Mouse (Mus musculus): ENCODE data around the gene Plekha7. TPM values are rescaled to one million over a fixed set of nuclear protein-coding genes. Genes with fewer than 3 reads are reported as not detected.

Gene Plekha7
- polyA plus RNA-seq, 1 experiment from 2014 or later: 4.2 TPM

DNA sequence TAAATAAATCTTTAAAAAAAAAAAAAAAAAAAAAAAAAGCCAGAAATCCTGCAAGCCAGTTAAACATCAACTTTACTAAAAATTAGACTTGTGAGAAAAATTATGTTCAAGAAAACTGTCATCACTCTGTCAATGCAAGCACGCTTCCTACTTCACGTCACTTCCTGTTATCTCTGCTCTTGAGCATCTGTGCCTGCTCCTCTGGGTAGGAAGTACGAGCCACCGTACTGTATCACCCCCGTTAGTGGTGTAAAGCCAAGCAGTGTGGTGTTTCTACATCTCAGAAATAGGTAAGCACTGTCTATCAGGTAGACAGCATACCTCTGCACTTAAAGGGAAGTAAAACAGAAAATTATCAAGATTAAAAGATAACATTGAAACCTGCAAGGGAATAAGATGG is 19.7 kb upstream of the Plekha7 start:
- Histone ChIP-seq H3K27me3 (ENCODE audit: control insufficient read depth, insufficient read depth, low read depth, low read length) (no peaks in the 10 kb centered on the region), H3K36me3 (ENCODE audit: control insufficient read depth, insufficient read depth) (peaks cover 26% of the 10 kb centered on the region), H3K4me1 (ENCODE audit: control insufficient read depth, low read depth, low read length) (peaks cover 6% of the 10 kb centered on the region), H3K27ac (ENCODE audit: low read length) (no peak overlapping the region), H3K4me2 (ENCODE audit: low read depth, low read length) (no peak overlapping the region), H3K9me3 (replicated peaks; ENCODE audit: control insufficient read depth, low read length) (no peaks in the 10 kb centered on the region), H3K9ac (ENCODE audit: low read depth, low read length) (no peak overlapping the region), H3K4me3 (ENCODE audit: low read depth, low read length) (no peak overlapping the region)
- no peak for ATAC-seq (ENCODE audit: low read depth)
- WGBS (ENCODE audit: insufficient replicate concordance): 40% methylated on average over 5 of the region's 5 CpGs

DNA sequence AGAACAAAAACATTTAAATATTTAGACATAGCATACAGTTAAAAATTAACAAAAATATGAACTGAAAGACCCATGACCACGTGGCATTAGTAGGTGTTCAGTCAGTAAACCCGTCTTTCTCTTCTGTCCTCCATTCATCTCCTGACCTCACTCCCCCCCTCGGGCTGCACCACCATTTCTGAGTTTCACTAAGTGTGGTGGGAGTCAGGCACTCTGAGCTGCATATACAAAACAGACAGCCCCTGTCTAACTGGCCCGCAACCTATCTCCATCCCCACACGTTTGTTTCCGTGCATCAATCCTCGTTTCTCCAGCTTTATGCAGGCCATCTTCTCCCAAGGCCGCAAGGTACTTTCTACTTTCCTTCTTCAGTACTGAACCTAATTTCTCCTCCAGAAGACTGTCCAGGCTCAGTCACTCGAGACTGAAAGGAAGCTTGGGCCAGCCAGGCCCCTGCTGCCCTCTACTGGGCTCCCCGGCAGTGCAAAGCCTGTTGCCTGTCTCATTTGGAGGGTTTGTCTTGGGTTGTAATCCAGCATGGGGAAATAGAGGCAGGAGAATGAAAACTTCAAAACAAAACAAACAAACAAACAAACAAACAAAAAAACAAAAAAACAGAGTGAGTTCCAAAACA is 15.3 kb upstream of the Plekha7 start:
- H3K36me3 ChIP-seq (ENCODE audit: control insufficient read depth, insufficient read depth): no peaks in the 10 kb centered on the region
- H3K9ac ChIP-seq (ENCODE audit: low read depth, low read length): no peak overlapping the region; the same call in 1 of the 2 replicates
- no peak overlapping the region for H3K4me3 ChIP-seq (ENCODE audit: low read depth, low read length)
- 26% methylated on average over 10 of the region's 10 CpGs for WGBS (ENCODE audit: insufficient replicate concordance)
- no peak overlapping the region for H3K27ac ChIP-seq (ENCODE audit: low read length)
- no peaks in the 10 kb centered on the region for H3K27me3 ChIP-seq (ENCODE audit: control insufficient read depth, insufficient read depth, low read depth, low read length)
- no peaks in the 10 kb centered on the region for H3K9me3 ChIP-seq (replicated peaks; ENCODE audit: control insufficient read depth, low read length)
- no peak; the same call in 1 of the 2 replicates for ATAC-seq (ENCODE audit: low read depth)
- H3K4me2 ChIP-seq (ENCODE audit: low read depth, low read length): peak overlapping the region; percentile 26
- H3K4me1 ChIP-seq (ENCODE audit: control insufficient read depth, low read depth, low read length): no peaks in the 10 kb centered on the region

DNA sequence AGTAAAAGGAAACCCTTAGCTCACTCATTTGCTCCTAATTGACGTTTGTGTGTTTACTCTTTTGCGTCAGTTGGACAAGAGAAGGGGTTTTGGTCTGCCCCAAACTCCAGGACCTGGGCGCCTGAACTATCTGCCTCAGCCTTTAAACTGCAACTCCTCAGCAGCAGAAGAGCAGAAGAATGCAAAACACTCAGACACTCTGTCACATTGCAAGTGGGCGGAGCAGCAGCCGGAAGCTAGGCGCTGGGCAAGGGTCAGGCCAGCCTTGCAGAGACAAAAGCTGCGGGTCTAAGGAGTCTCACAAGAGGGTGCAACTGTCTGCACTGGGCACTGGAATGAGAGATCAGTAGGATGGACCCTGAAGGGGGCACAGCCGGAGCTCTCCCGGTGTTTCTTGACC is 1.3 kb upstream of the Plekha7 start:
- peaks cover 31% of the 10 kb centered on the region for H3K27me3 ChIP-seq (ENCODE audit: control insufficient read depth, insufficient read depth, low read depth, low read length)
- no peak overlapping the region for H3K9ac ChIP-seq (ENCODE audit: low read depth, low read length)
- peak overlapping the region; percentile 37 for H3K4me2 ChIP-seq (ENCODE audit: low read depth, low read length)
- no peak for ATAC-seq (ENCODE audit: low read depth)
- H3K36me3 ChIP-seq (ENCODE audit: control insufficient read depth, insufficient read depth): no peaks in the 10 kb centered on the region
- no peak overlapping the region for H3K27ac ChIP-seq (ENCODE audit: low read length)
- WGBS (ENCODE audit: insufficient replicate concordance): 15% methylated on average over 9 of the region's 9 CpGs
- no peaks in the 10 kb centered on the region for H3K9me3 ChIP-seq (replicated peaks; ENCODE audit: control insufficient read depth, low read length)
- peaks cover 9% of the 10 kb centered on the region for H3K4me1 ChIP-seq (ENCODE audit: control insufficient read depth, low read depth, low read length)
- H3K4me3 ChIP-seq (ENCODE audit: low read depth, low read length): peak overlapping the region; percentile 1; the same call in 1 of the 2 replicates

DNA sequence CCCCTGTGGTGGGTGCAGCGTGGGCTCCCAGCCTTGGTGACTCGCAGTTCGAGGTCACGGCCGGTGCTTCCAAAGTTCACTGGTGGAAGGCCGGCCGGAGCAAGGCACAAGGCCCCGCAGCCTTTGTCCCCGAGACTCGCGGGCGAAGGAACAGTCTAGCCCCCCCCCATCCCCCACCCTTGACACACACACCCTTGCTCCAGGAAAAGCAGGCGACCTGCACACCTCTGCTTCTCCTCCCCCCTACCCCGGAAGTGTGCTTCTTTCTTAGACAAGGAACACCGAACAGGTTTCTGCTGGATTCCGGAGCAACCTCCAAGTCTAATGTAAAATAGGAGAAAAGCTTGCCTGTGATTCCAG is 436 bp upstream of the Plekha7 start:
- no peak overlapping the region for H3K27ac ChIP-seq (ENCODE audit: low read length)
- 4% methylated on average over 16 of the region's 16 CpGs for WGBS (ENCODE audit: insufficient replicate concordance)
- H3K9ac ChIP-seq (ENCODE audit: low read depth, low read length): peak overlapping the region; percentile 16; the same call in 1 of the 2 replicates
- ATAC-seq (ENCODE audit: low read depth): peak; percentile 9; the same call in 1 of the 2 replicates
- peak overlapping the region; percentile 85 for H3K4me2 ChIP-seq (ENCODE audit: low read depth, low read length)
- no peaks in the 10 kb centered on the region for H3K9me3 ChIP-seq (replicated peaks; ENCODE audit: control insufficient read depth, low read length)
- peaks cover 9% of the 10 kb centered on the region for H3K4me1 ChIP-seq (ENCODE audit: control insufficient read depth, low read depth, low read length)
- H3K36me3 ChIP-seq (ENCODE audit: control insufficient read depth, insufficient read depth): no peaks in the 10 kb centered on the region
- peaks cover 31% of the 10 kb centered on the region for H3K27me3 ChIP-seq (ENCODE audit: control insufficient read depth, insufficient read depth, low read depth, low read length)
- peak overlapping the region; percentile 70 for H3K4me3 ChIP-seq (ENCODE audit: low read depth, low read length)

DNA sequence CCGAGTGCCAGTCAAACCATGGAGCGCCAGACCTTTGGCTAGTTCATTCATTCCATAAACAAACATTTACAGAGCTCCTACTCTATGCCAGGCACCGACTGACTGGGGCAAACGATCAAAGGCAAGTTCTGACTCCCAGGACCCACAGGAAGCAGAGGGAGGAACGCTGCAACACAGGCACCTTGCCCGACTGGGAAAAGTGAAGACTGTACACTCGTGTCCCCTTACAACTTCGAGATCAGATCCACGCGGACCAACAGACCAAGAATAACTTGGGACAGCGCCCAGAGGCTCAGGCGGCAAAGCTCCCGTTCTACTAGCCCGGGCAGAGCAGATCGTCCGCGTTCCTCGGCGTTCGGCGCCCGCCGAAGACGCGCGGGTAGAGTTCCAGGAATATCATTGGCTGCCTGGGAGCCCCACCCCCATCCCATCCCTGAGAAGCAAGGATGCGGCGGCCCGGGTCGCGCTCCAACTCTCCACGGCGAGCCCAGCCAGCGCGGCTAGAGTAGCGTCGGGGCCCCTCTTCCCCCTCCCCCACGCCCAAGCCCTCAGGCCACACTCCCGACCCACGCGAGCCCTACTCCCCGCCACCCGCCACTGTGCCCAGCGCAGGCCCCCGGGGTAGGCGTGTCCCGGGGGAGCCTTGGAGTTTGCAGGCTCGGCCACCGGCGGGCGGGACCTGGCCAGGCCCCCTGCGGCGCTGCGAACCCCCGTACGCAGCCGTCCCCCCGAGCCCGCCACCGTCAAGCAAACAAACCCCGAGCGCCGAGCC is 891 bp downstream of the Plekha7 start:
- peak; percentile 68 for ATAC-seq (ENCODE audit: low read depth)
- H3K36me3 ChIP-seq (ENCODE audit: control insufficient read depth, insufficient read depth): no peaks in the 10 kb centered on the region
- peaks cover 31% of the 10 kb centered on the region for H3K27me3 ChIP-seq (ENCODE audit: control insufficient read depth, insufficient read depth, low read depth, low read length)
- peak overlapping the region; percentile 70 for H3K4me3 ChIP-seq (ENCODE audit: low read depth, low read length)
- under 1% methylated on average over 61 of the region's 63 CpGs for WGBS (ENCODE audit: insufficient replicate concordance)
- peaks cover 9% of the 10 kb centered on the region for H3K4me1 ChIP-seq (ENCODE audit: control insufficient read depth, low read depth, low read length)
- H3K4me2 ChIP-seq (ENCODE audit: low read depth, low read length): peak overlapping the region; percentile 85
- H3K27ac ChIP-seq (ENCODE audit: low read length): no peak overlapping the region
- H3K9me3 ChIP-seq (replicated peaks; ENCODE audit: control insufficient read depth, low read length): no peaks in the 10 kb centered on the region
- peak overlapping the region; percentile 51 for H3K9ac ChIP-seq (ENCODE audit: low read depth, low read length)

DNA sequence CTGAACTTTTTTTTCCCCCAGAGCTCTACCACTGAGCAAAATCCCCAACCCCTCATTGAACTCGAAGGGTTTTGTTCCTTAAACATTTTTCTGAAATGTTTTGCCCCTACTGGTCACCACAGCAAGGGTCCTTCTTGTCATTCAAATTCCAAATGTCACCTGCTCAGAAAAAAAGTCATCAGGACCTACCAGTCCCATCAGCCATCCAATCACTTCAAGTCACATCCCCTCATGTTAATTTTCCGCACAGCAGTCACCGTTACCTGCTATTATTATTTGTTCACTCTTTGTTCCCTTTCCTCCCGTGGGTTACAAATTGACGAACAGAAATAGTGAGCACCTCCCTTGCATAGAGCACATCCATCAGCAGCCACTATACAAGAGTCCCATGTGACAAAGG is 1.6 kb downstream of the Plekha7 start:
- no peak for ATAC-seq (ENCODE audit: low read depth)
- Histone ChIP-seq H3K27me3 (ENCODE audit: control insufficient read depth, insufficient read depth, low read depth, low read length) (peaks cover 31% of the 10 kb centered on the region), H3K4me1 (ENCODE audit: control insufficient read depth, low read depth, low read length) (peaks cover 9% of the 10 kb centered on the region), H3K9me3 (replicated peaks; ENCODE audit: control insufficient read depth, low read length) (no peaks in the 10 kb centered on the region), H3K9ac (ENCODE audit: low read depth, low read length) (no peak overlapping the region), H3K4me3 (ENCODE audit: low read depth, low read length) (peak overlapping the region; percentile 70), H3K36me3 (ENCODE audit: control insufficient read depth, insufficient read depth) (no peaks in the 10 kb centered on the region), H3K4me2 (ENCODE audit: low read depth, low read length) (peak overlapping the region; percentile 85), H3K27ac (ENCODE audit: low read length) (no peak overlapping the region)
- WGBS (ENCODE audit: insufficient replicate concordance): 14% methylated on average over 5 of the region's 5 CpGs

DNA sequence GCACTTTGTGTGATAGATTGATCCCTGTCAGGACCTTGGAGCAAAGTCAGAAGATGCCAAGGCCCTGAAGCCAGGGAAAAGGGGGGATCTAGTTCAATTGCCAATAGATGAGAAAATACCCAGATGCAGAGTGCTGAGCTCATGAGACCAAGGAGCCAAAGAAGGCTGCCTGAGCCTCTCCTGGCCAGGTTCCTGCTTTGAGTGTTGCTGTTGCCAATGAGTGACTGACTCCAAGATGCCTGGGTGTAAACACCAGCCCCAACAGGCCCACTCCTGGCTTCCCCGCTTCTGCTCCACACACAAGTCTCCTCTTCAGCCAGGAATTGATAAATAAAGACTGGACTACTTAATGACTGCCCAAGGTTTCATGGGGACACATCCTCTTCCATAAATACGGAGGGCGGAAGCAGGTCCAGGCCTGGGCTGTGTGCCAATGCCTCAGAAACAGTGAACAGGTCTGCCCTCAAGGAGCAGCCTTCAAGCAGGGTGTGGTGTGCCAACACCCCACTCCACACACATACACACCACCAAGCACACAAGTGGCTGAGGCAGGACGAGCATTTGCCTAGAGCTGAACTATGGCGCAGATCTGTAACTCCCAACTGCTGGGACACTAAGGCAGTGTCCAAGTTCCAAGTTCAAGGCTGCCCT is 6.4 kb downstream of the Plekha7 start:
- Histone ChIP-seq H3K4me3 (ENCODE audit: low read depth, low read length) (no peak overlapping the region), H3K27ac (ENCODE audit: low read length) (no peak overlapping the region), H3K9ac (ENCODE audit: low read depth, low read length) (no peak overlapping the region), H3K27me3 (ENCODE audit: control insufficient read depth, insufficient read depth, low read depth, low read length) (peaks cover 10% of the 10 kb centered on the region), H3K4me2 (ENCODE audit: low read depth, low read length) (no peak overlapping the region), H3K36me3 (ENCODE audit: control insufficient read depth, insufficient read depth) (no peaks in the 10 kb centered on the region), H3K4me1 (ENCODE audit: control insufficient read depth, low read depth, low read length) (no peaks in the 10 kb centered on the region; the same call in 1 of the 2 replicates), H3K9me3 (replicated peaks; ENCODE audit: control insufficient read depth, low read length) (no peaks in the 10 kb centered on the region)
- ATAC-seq (ENCODE audit: low read depth): no peak
- 78% methylated on average over 5 of the region's 5 CpGs for WGBS (ENCODE audit: insufficient replicate concordance)

DNA sequence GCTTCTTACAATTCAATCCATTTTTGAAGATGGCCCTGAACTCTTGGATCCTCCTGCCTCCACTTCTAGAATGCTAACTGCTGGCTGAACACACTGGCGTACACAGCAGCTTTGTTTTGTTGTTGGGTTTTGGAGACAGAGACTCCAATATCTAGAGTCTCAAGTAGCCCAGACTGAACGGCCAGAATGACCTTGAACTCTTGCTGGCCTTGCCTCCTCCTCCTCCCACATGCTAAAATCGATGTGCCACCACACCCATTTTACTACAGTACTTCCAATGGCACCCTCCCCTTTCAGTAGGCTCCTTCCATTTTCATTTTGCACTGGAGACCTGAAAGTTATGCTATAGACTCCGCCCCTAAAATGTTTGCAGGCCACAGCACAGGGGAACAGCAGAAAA is 7.0 kb downstream of the Plekha7 start:
- Histone ChIP-seq H3K4me2 (ENCODE audit: low read depth, low read length) (no peak overlapping the region), H3K9me3 (replicated peaks; ENCODE audit: control insufficient read depth, low read length) (no peaks in the 10 kb centered on the region), H3K36me3 (ENCODE audit: control insufficient read depth, insufficient read depth) (no peaks in the 10 kb centered on the region), H3K4me3 (ENCODE audit: low read depth, low read length) (no peak overlapping the region), H3K4me1 (ENCODE audit: control insufficient read depth, low read depth, low read length) (no peaks in the 10 kb centered on the region; the same call in 1 of the 2 replicates), H3K27me3 (ENCODE audit: control insufficient read depth, insufficient read depth, low read depth, low read length) (peaks cover 3% of the 10 kb centered on the region), H3K9ac (ENCODE audit: low read depth, low read length) (no peak overlapping the region), H3K27ac (ENCODE audit: low read length) (no peak overlapping the region)
- WGBS (ENCODE audit: insufficient replicate concordance): 56% methylated on average over 4 of the region's 4 CpGs
- ATAC-seq (ENCODE audit: low read depth): no peak

DNA sequence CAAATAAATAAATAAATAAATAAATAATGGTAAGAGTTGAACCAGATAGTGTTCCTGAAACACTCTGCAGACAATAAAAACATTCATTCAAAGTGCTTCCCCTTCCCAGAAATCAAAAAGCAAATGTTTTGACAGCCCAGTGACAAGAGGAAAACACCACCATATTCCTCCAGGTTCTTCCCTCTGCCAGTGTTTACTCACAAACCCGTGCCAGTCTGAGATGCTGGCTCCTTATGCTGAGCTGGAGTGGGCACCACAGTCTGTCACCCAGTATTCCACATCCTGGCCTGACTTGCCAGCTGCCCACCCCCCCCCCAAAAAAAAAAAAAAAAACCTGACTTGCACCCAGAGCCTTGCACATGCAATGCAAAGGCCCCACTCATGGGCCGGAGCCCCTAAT is 9.3 kb downstream of the Plekha7 start:
- Histone ChIP-seq H3K4me2 (ENCODE audit: low read depth, low read length) (no peak overlapping the region), H3K36me3 (ENCODE audit: control insufficient read depth, insufficient read depth) (no peaks in the 10 kb centered on the region), H3K9ac (ENCODE audit: low read depth, low read length) (no peak overlapping the region), H3K27ac (ENCODE audit: low read length) (no peak overlapping the region), H3K4me1 (ENCODE audit: control insufficient read depth, low read depth, low read length) (no peaks in the 10 kb centered on the region; the same call in 1 of the 2 replicates), H3K9me3 (replicated peaks; ENCODE audit: control insufficient read depth, low read length) (no peaks in the 10 kb centered on the region), H3K27me3 (ENCODE audit: control insufficient read depth, insufficient read depth, low read depth, low read length) (no peaks in the 10 kb centered on the region), H3K4me3 (ENCODE audit: low read depth, low read length) (no peak overlapping the region)
- no peak for ATAC-seq (ENCODE audit: low read depth)
- 68% methylated on average over 2 of the region's 2 CpGs for WGBS (ENCODE audit: insufficient replicate concordance)

Data from liver, embryonic 16.5 days (tissue).